Mouse (Mus musculus): ENCODE measurements at regions not wholly inside any gene's neighbourhood (a gene's known extent, or its start where the extent isn't known, plus 50 kb on each side); places are given as distances from the start of the nearest gene placed in this dataset.

- Histone ChIP-seq H3K27ac (ENCODE audit: insufficient read depth, low read length) (no peak overlapping the region), H3K4me3 (replicated peaks; ENCODE audit: insufficient read depth, low read depth, low read length) (no peak overlapping the region), H3K4me1 (ENCODE audit: control insufficient read depth, insufficient read depth, low read length) (no peaks in the 10 kb centered on the region), H3K27me3 (ENCODE audit: control insufficient read depth, insufficient read depth, low read length) (no peaks in the 10 kb centered on the region)
- TF ChIP-seq POLR2A (IDR thresholded peaks at IDR 0.05; ENCODE audit: borderline replicate concordance, insufficient read depth, low read length) (no peak), CTCF (IDR thresholded peaks at IDR 0.05; ENCODE audit: borderline replicate concordance, insufficient read depth, low read depth, low read length) (no peak)
- no peak for DNase-seq
- 78% methylated on average over 9 of the region's 9 CpGs for WGBS
These were observed 217.1 kb upstream of the Slco3a1 start for GRCm38 (mm10) chr7:74771435-74772406.

GRCm38 (mm10) chr7:74766550-74766949, 212.0 kb upstream of the Slco3a1 start:
- Histone ChIP-seq H3K4me1 (ENCODE audit: control insufficient read depth, insufficient read depth, low read length) (no peaks in the 10 kb centered on the region), H3K4me3 (replicated peaks; ENCODE audit: insufficient read depth, low read depth, low read length) (no peak overlapping the region), H3K27ac (ENCODE audit: insufficient read depth, low read length) (no peak overlapping the region), H3K27me3 (ENCODE audit: control insufficient read depth, insufficient read depth, low read length) (no peaks in the 10 kb centered on the region)
- WGBS = 57% methylated on average over 4 of the region's 4 CpGs
- TF ChIP-seq POLR2A (IDR thresholded peaks at IDR 0.05; ENCODE audit: borderline replicate concordance, insufficient read depth, low read length) (no peak), CTCF (IDR thresholded peaks at IDR 0.05; ENCODE audit: borderline replicate concordance, insufficient read depth, low read depth, low read length) (no peak)
- peak; percentile 6 to 23 for DNase-seq

GRCm38 (mm10) chr7:74757469-74757868, 202.9 kb upstream of the Slco3a1 start:
- no peak overlapping the region for H3K4me3 ChIP-seq (replicated peaks; ENCODE audit: insufficient read depth, low read depth, low read length)
- TF ChIP-seq CTCF (IDR thresholded peaks at IDR 0.05; ENCODE audit: borderline replicate concordance, insufficient read depth, low read depth, low read length) = no peak
- TF ChIP-seq POLR2A (IDR thresholded peaks at IDR 0.05; ENCODE audit: borderline replicate concordance, insufficient read depth, low read length) = no peak
- no peaks in the 10 kb centered on the region for H3K4me1 ChIP-seq (ENCODE audit: control insufficient read depth, insufficient read depth, low read length)
- H3K27me3 ChIP-seq (ENCODE audit: control insufficient read depth, insufficient read depth, low read length) = no peaks in the 10 kb centered on the region; the same call in 1 of the 2 replicates
- peak; percentile 33 to 51 for DNase-seq
- WGBS = 50% methylated on average over 2 of the region's 2 CpGs
- no peak overlapping the region for H3K27ac ChIP-seq (ENCODE audit: insufficient read depth, low read length)

- Histone ChIP-seq H3K4me3 (replicated peaks; ENCODE audit: insufficient read depth, low read depth, low read length) (no peak overlapping the region), H3K27ac (ENCODE audit: insufficient read depth, low read length) (no peak overlapping the region), H3K27me3 (ENCODE audit: control insufficient read depth, insufficient read depth, low read length) (no peaks in the 10 kb centered on the region; the same call in 1 of the 2 replicates), H3K4me1 (ENCODE audit: control insufficient read depth, insufficient read depth, low read length) (no peaks in the 10 kb centered on the region)
- TF ChIP-seq POLR2A (IDR thresholded peaks at IDR 0.05; ENCODE audit: borderline replicate concordance, insufficient read depth, low read length) (no peak), CTCF (IDR thresholded peaks at IDR 0.05; ENCODE audit: borderline replicate concordance, insufficient read depth, low read depth, low read length) (no peak)
- WGBS = 71% methylated on average over 1 of the region's 1 CpGs
- DNase-seq = no peak
These were observed 193.1 kb upstream of the Slco3a1 start for GRCm38 (mm10) chr7:74747704-74748103.

- 70% methylated on average over 6 of the region's 6 CpGs for WGBS
- Histone ChIP-seq H3K27me3 (ENCODE audit: control insufficient read depth, insufficient read depth, low read length) (no peaks in the 10 kb centered on the region), H3K4me1 (ENCODE audit: control insufficient read depth, insufficient read depth, low read length) (no peaks in the 10 kb centered on the region), H3K27ac (ENCODE audit: insufficient read depth, low read length) (no peak overlapping the region), H3K4me3 (replicated peaks; ENCODE audit: insufficient read depth, low read depth, low read length) (no peak overlapping the region)
- no peak for TF ChIP-seq POLR2A (IDR thresholded peaks at IDR 0.05; ENCODE audit: borderline replicate concordance, insufficient read depth, low read length)
- no peak for TF ChIP-seq CTCF (IDR thresholded peaks at IDR 0.05; ENCODE audit: borderline replicate concordance, insufficient read depth, low read depth, low read length)
- DNase-seq = no peak
These were observed 180.4 kb upstream of the Slco3a1 start for GRCm38 (mm10) chr7:74734941-74735340.

- Histone ChIP-seq H3K27ac (ENCODE audit: insufficient read depth, low read length) (no peak overlapping the region), H3K4me1 (ENCODE audit: control insufficient read depth, insufficient read depth, low read length) (no peaks in the 10 kb centered on the region), H3K4me3 (replicated peaks; ENCODE audit: insufficient read depth, low read depth, low read length) (no peak overlapping the region), H3K27me3 (ENCODE audit: control insufficient read depth, insufficient read depth, low read length) (no peaks in the 10 kb centered on the region)
- DNase-seq = no peak
- WGBS = 84% methylated on average over 8 of the region's 8 CpGs
- TF ChIP-seq CTCF (IDR thresholded peaks at IDR 0.05; ENCODE audit: borderline replicate concordance, insufficient read depth, low read depth, low read length) = no peak
- TF ChIP-seq POLR2A (IDR thresholded peaks at IDR 0.05; ENCODE audit: borderline replicate concordance, insufficient read depth, low read length) = no peak
These were observed 171.9 kb upstream of the Slco3a1 start for GRCm38 (mm10) chr7:74726324-74726991.

- Histone ChIP-seq H3K27me3 (ENCODE audit: control insufficient read depth, insufficient read depth, low read length) (no peaks in the 10 kb centered on the region), H3K4me1 (ENCODE audit: control insufficient read depth, insufficient read depth, low read length) (no peaks in the 10 kb centered on the region), H3K27ac (ENCODE audit: insufficient read depth, low read length) (no peak overlapping the region), H3K4me3 (replicated peaks; ENCODE audit: insufficient read depth, low read depth, low read length) (no peak overlapping the region)
- DNase-seq = no peak
- 86% methylated on average over 14 of the region's 14 CpGs for WGBS
- no peak for TF ChIP-seq POLR2A (IDR thresholded peaks at IDR 0.05; ENCODE audit: borderline replicate concordance, insufficient read depth, low read length)
- no peak for TF ChIP-seq CTCF (IDR thresholded peaks at IDR 0.05; ENCODE audit: borderline replicate concordance, insufficient read depth, low read depth, low read length)
These were observed 164.7 kb upstream of the Slco3a1 start for GRCm38 (mm10) chr7:74719321-74719720.
